Mouse (Mus musculus) CH12.LX (cell line): ENCODE measurements around the gene Trpv4. TPM values are rescaled to one million over a fixed set of nuclear protein-coding genes. Genes with fewer than 3 reads are reported as not detected.

Experiments
- DNase-seq: peaks from one replicate; pipeline ENCODE4 v3.0.0-alpha.2; 2013; ENCODE audit errors: extremely low read depth
- H3K27ac ChIP-seq: 2 replicates; pipeline ENCODE4 v1.5.1; 2012; ENCODE audit warnings: low read depth, mild to moderate bottlenecking, control low read depth, moderate library complexity; ENCODE audit not compliant: insufficient read depth
- H3K27me3 ChIP-seq: replicated peaks from 2 replicates; pipeline ENCODE3; 2012; ENCODE audit warnings: inconsistent platforms
- H3K36me3 ChIP-seq, 2 experiments: replicated peaks in 1 of 2; 2 replicates each; pipeline versions ENCODE3 to v1.6.1; 2012; ENCODE audit warnings: inconsistent platforms in 1 of 2, low read length in 1 of 2, mild to moderate bottlenecking in 1 of 2, mixed read lengths in 1 of 2, moderate library complexity in 1 of 2; ENCODE audit not compliant: control insufficient read depth in 1 of 2, insufficient read depth in 1 of 2
- H3K4me1 ChIP-seq, 2 experiments: 2 replicates each; pipeline ENCODE4 v1.6.1; 2012; ENCODE audit warnings: inconsistent platforms in 1 of 2, moderate library complexity in 1 of 2; ENCODE audit not compliant: insufficient read depth in 2 of 2, control insufficient read depth in 1 of 2
- H3K4me2 ChIP-seq: 2 replicates; pipeline ENCODE4 v1.6.1; 2012; ENCODE audit warnings: low read depth, mild to moderate bottlenecking, control low read depth; ENCODE audit not compliant: poor library complexity, insufficient read depth, severe bottlenecking
- H3K4me3 ChIP-seq, 3 experiments: fragments of 150-350 bp in 1 of 3; sonication (generic) in 1 of 3; replicated peaks in 1 of 3; 2 replicates each; pipeline versions ENCODE3 to v1.5.1; 2011 to 2012; ENCODE audit warnings: low read depth in 2 of 3, low read length in 2 of 3, mild to moderate bottlenecking in 2 of 3, moderate library complexity in 2 of 3, control low read depth in 1 of 3, improper control_type of control experiment in 1 of 3, inconsistent platforms in 1 of 3, mixed read lengths in 1 of 3; ENCODE audit not compliant: poor library complexity in 1 of 3
- H3K79me2 ChIP-seq: replicated peaks from 2 replicates; pipeline ENCODE4 v1.6.1; 2012; ENCODE audit warnings: mild to moderate bottlenecking, moderate library complexity; ENCODE audit not compliant: control insufficient read depth, poor library complexity, insufficient read depth, severe bottlenecking; ENCODE audit errors: extremely low read depth
- H3K9ac ChIP-seq: 2 replicates; pipeline ENCODE4 v1.6.1; 2012; ENCODE audit warnings: low read depth, mild to moderate bottlenecking, control low read depth, moderate library complexity; ENCODE audit not compliant: insufficient read depth
- H3K9me3 ChIP-seq: replicated peaks from 2 replicates; pipeline ENCODE3; 2012; ENCODE audit warnings: low read length, inconsistent platforms, mixed read lengths
- CTCF ChIP-seq, 2 experiments: IDR thresholded peaks in 1 of 2; conservative IDR thresholded peaks in 1 of 2; 2 replicates each; pipeline ENCODE4 v1.5.1; 2011 to 2012; ENCODE audit warnings: low read depth in 2 of 2, low read length in 2 of 2, improper control_type of control experiment in 1 of 2, inconsistent platforms in 1 of 2, mild to moderate bottlenecking in 1 of 2, moderate library complexity in 1 of 2
- E2F4 ChIP-seq: IDR thresholded peaks from 2 replicates; pipeline ENCODE4 v1.6.1; 2011; ENCODE audit warnings: low read depth, low read length, improper control_type of control experiment; ENCODE audit not compliant: insufficient replicate concordance
- EP300 ChIP-seq: IDR thresholded peaks from 2 replicates; pipeline ENCODE4 v1.6.1; 2011; ENCODE audit warnings: low read length, improper control_type of control experiment
- GABPA ChIP-seq: IDR thresholded peaks from 2 replicates; pipeline ENCODE4 v1.6.1; 2012; ENCODE audit warnings: low read depth, low read length, improper control_type of control experiment, inconsistent platforms; ENCODE audit not compliant: insufficient replicate concordance
- HCFC1 ChIP-seq: IDR thresholded peaks from 2 replicates; pipeline ENCODE4 v1.6.1; 2012; ENCODE audit warnings: low read depth, mild to moderate bottlenecking, inconsistent platforms, low read length, improper control_type of control experiment
- JUN ChIP-seq: IDR thresholded peaks from 2 replicates; pipeline ENCODE4 v1.6.1; 2011; ENCODE audit warnings: low read depth, mild to moderate bottlenecking, low read length, improper control_type of control experiment, moderate library complexity; ENCODE audit not compliant: insufficient read depth
- JUND ChIP-seq: conservative IDR thresholded peaks from 2 replicates; pipeline ENCODE4 v1.6.1; 2011; ENCODE audit warnings: low read depth, low read length, improper control_type of control experiment
- KAT2A ChIP-seq: IDR thresholded peaks from 2 replicates; pipeline ENCODE4 v1.6.1; 2012; ENCODE audit warnings: low read length, improper control_type of control experiment, inconsistent platforms; ENCODE audit not compliant: insufficient replicate concordance
- MAX ChIP-seq: IDR thresholded peaks from 2 replicates; pipeline ENCODE4 v1.6.1; 2011; ENCODE audit warnings: low read length, improper control_type of control experiment
- MAZ ChIP-seq: IDR thresholded peaks from 2 replicates; pipeline ENCODE4 v1.6.1; 2012; ENCODE audit warnings: low read depth, mild to moderate bottlenecking, inconsistent platforms, low read length, improper control_type of control experiment, moderate library complexity
- MXI1 ChIP-seq: IDR thresholded peaks from 2 replicates; pipeline ENCODE4 v1.6.1; 2011; ENCODE audit warnings: mild to moderate bottlenecking, low read depth, low read length, improper control_type of control experiment
- MYC ChIP-seq: IDR thresholded peaks from 2 replicates; pipeline ENCODE4 v1.6.1; 2011; ENCODE audit warnings: low read depth, mild to moderate bottlenecking, improper control_type of control experiment, low read length
- NRF1 ChIP-seq: IDR thresholded peaks from 2 replicates; pipeline ENCODE4 v1.6.1; 2014; ENCODE audit warnings: low read depth, mild to moderate bottlenecking, inconsistent platforms, low read length, improper control_type of control experiment, moderate library complexity
- PAX5 ChIP-seq: IDR thresholded peaks from 2 replicates; pipeline ENCODE4 v1.6.1; 2012; ENCODE audit warnings: low read length, inconsistent platforms, mixed read lengths
- RAD21 ChIP-seq: IDR thresholded peaks from 2 replicates; pipeline ENCODE4 v1.6.1; 2011; ENCODE audit warnings: low read depth, mild to moderate bottlenecking, low read length, improper control_type of control experiment, moderate library complexity
- SIN3A ChIP-seq: IDR thresholded peaks from 2 replicates; pipeline ENCODE4 v1.6.1; 2012; ENCODE audit warnings: low read length, improper control_type of control experiment, inconsistent platforms
- SMC3 ChIP-seq: IDR thresholded peaks from 2 replicates; pipeline ENCODE4 v1.6.1; 2011; ENCODE audit warnings: low read depth, low read length, improper control_type of control experiment
- USF1 ChIP-seq: IDR thresholded peaks from 2 replicates; pipeline ENCODE4 v1.6.1; 2014; ENCODE audit warnings: low read depth, mild to moderate bottlenecking, inconsistent platforms, low read length, improper control_type of control experiment
- USF2 ChIP-seq: conservative IDR thresholded peaks from 2 replicates; pipeline ENCODE4 v1.6.1; 2011; ENCODE audit warnings: low read depth, low read length, improper control_type of control experiment
- ZKSCAN1 ChIP-seq: IDR thresholded peaks from 2 replicates; pipeline ENCODE4 v1.6.1; 2012; ENCODE audit warnings: low read depth, inconsistent platforms, low read length, improper control_type of control experiment, borderline replicate concordance
- ZNF384 ChIP-seq: IDR thresholded peaks from 2 replicates; pipeline ENCODE4 v1.6.1; 2012; ENCODE audit warnings: low read depth, low read length, improper control_type of control experiment, inconsistent platforms
- dilution Hi-C: fragments of 300-500 bp; cut with MboI; formaldehyde crosslinking; loops from 2 replicates; pipeline ENCODE4 v1.14.3; 2020; ENCODE audit warnings: low sequenced_read_pairs; ENCODE audit not compliant: extremely low pct_unique_long_range_greater_than_20kb, extremely low pct_ligation_motif_present
- in situ Hi-C: fragments of 300-500 bp; cut with MboI; formaldehyde crosslinking; loops from 3 replicates; pipeline ENCODE4 v1.14.3; 2019; ENCODE audit warnings: low sequenced_read_pairs, low pct_ligation_motif_present, low pct_unique_long_range_greater_than_20kb, mixed read lengths
- polyA plus RNA-seq: library from polyadenylated mRNA; unstranded; fragments of >175 nt; gene quantifications from 2 replicates; pipeline ENCODE4 v1.2.1, GENCODE M21; 2012; ENCODE audit warnings: low read depth; ENCODE audit not compliant: insufficient read length
- total RNA-seq, 2 experiments: library from RNA; depleted of rRNA; stranded (reverse); fragments of 300-350 nt in 1 of 2; fragments of >200 nt in 1 of 2; gene quantifications; 2 replicates each; pipeline ENCODE4 v1.2.3; 2012 to 2014

The Trpv4 gene
- total and polyA plus RNA-seq, 3 experiments, result 0.24 TPM; not detected in 2

- no peak overlapping the region for H3K4me2 ChIP-seq
- dilution Hi-C loops, result no loop called here
These were observed 795 bp downstream of the Trpv4 start for GRCm38 (mm10) chr5:114657426-114657825.

GRCm38 (mm10) chr5:114656305-114656704 lies 1.9 kb downstream of the Trpv4 start:
- in situ Hi-C loops, result no loop called here
- dilution Hi-C loops, result no loop called here
- TF ChIP-seq KAT2A (no peak), ZKSCAN1 (no peak), MAX (no peak), SIN3A (no peak), CTCF (conservative IDR thresholded peaks at IDR 0.05 in 1 of 2, IDR thresholded peaks at IDR 0.05 in 1 of 2; ENCODE audit: low read depth in 2 of 2, low read length in 2 of 2) (no peak), MAZ (no peak)
- Histone ChIP-seq H3K4me2 (no peak overlapping the region), H3K27ac (no peak overlapping the region), H3K9me3 (peaks cover 3% of the 10 kb centered on the region), H3K9ac (no peak overlapping the region), H3K4me1 (peaks cover 6 to 33% of the 10 kb centered on the region in 2 experiments), H3K79me2 (no peaks in the 10 kb centered on the region), H3K4me3 (no peak overlapping the region), H3K36me3 (no peaks in the 10 kb centered on the region), H3K27me3 (no peaks in the 10 kb centered on the region)
- no peak for DNase-seq

More at GRCm38 (mm10) chr5:114657426-114657825, 795 bp downstream of the Trpv4 start:
- in situ Hi-C loops, result no loop called here
- H3K9ac ChIP-seq, result no peak overlapping the region
- no peaks in the 10 kb centered on the region for H3K79me2 ChIP-seq
- no peak overlapping the region for H3K27ac ChIP-seq
- H3K36me3 ChIP-seq, result peaks cover 0 to 2% of the 10 kb centered on the region in 2 experiments
- H3K9me3 ChIP-seq, result peaks cover 10% of the 10 kb centered on the region
- TF ChIP-seq RAD21 (no peak), MYC (no peak), EP300 (no peak), ZNF384 (no peak), GABPA (no peak), USF2 (no peak)
- TF ChIP-seq, all 38 proteins: peak for 0
- Histone ChIP-seq H3K27me3 (no peaks in the 10 kb centered on the region), H3K4me3 (no peak overlapping the region), H3K4me1 (peaks cover 6 to 30% of the 10 kb centered on the region in 2 experiments)
- DNase-seq, result no peak

GRCm38 (mm10) chr5:114655721-114656120 lies 2.5 kb downstream of the Trpv4 start:
- no peak for DNase-seq
- dilution Hi-C loops, result no loop called here

More at GRCm38 (mm10) chr5:114655721-114656120, 2.5 kb downstream of the Trpv4 start:
- Histone ChIP-seq H3K27me3 (no peaks in the 10 kb centered on the region), H3K9me3 (peaks cover 3% of the 10 kb centered on the region), H3K4me1 (peaks cover 8 to 33% of the 10 kb centered on the region in 2 experiments), H3K36me3 (no peaks in the 10 kb centered on the region), H3K79me2 (no peaks in the 10 kb centered on the region), H3K4me3 (no peak overlapping the region), H3K4me2 (no peak overlapping the region), H3K27ac (no peak overlapping the region), H3K9ac (no peak overlapping the region)
- in situ Hi-C loops, result no loop called here
- TF ChIP-seq PAX5 (no peak), E2F4 (no peak), EP300 (no peak), SMC3 (no peak), HCFC1 (no peak), USF1 (no peak), JUND (no peak), GABPA (no peak), RAD21 (no peak), MAX (no peak), MAZ (no peak), JUN (no peak), NRF1 (no peak), MXI1 (no peak), KAT2A (no peak)
